Mouse (Mus musculus) cerebellum, adult 2 months (tissue): ENCODE data around the gene Uba52.

Experiments used
- CTCF ChIP-seq: fragments of 200-500 bp; IDR thresholded peaks from 2 replicates; pipeline ENCODE4 v1.5.1; 2011; ENCODE audit warnings: low read depth, mild to moderate bottlenecking, control low read depth, low read length, moderate library complexity, borderline replicate concordance; ENCODE audit not compliant: insufficient read depth
- POLR2A ChIP-seq: fragments of 200-500 bp; IDR thresholded peaks from 2 replicates; pipeline ENCODE4 v1.6.1; 2011; ENCODE audit warnings: low read length, control low read depth, borderline replicate concordance; ENCODE audit not compliant: insufficient read depth

- TF ChIP-seq CTCF = 0 out of 2 replicates have a peak, but pooled peaks have one; percentile 28
- no peak for TF ChIP-seq POLR2A
Observed at GRCm38 (mm10) chr8:70459636-70460035, 51.0 kb downstream of the Uba52 start.
